Mouse (Mus musculus): Measurements from ENCODE around the gene St8sia4. TPM values are rescaled to one million over a fixed set of nuclear protein-coding genes. Genes with fewer than 3 reads are reported as not detected.

The St8sia4 gene
- 2.3 and 2.4 TPM in 2 replicates for total RNA-seq (2021)
- long read RNA-seq, full-length matches to known transcripts = 4 of 4 reads
- long read RNA-seq, partial matches to known transcripts = 0 of 4 reads
- long read RNA-seq, other reads (novel, unspliced or antisense) = 0 of 4 reads

- peak; percentile 77 for DNase-seq
These were observed at the start of gene St8sia4 for GRCm38 (mm10) chr1:95667435-95668252. TSS of gene St8sia4 (minus strand) at chr1:95667571.

GRCm38 (mm10) chr1:95709181-95709580, 41.8 kb upstream of the St8sia4 start:
- DNase-seq = no peak

GRCm38 (mm10) chr1:95699903-95700302, 32.5 kb upstream of the St8sia4 start:
- no peak for DNase-seq

- DNase-seq = no peak
These were observed 6.7 kb upstream of the St8sia4 start for GRCm38 (mm10) chr1:95674052-95674451.

- DNase-seq = no peak
These were observed 958 bp upstream of the St8sia4 start for GRCm38 (mm10) chr1:95668253-95668805.

GRCm38 (mm10) chr1:95666541-95667320, 640 bp downstream of the St8sia4 start:
- no peak for DNase-seq

- no peak for DNase-seq
These were observed 1.4 kb downstream of the St8sia4 start for GRCm38 (mm10) chr1:95665951-95666484.

- DNase-seq = peak; percentile 2
These were observed 2.2 kb downstream of the St8sia4 start for GRCm38 (mm10) chr1:95664969-95665702.

GRCm38 (mm10) chr1:95664321-95664825, 3.0 kb downstream of the St8sia4 start:
- no peak for DNase-seq

GRCm38 (mm10) chr1:95657051-95657668, 10.2 kb downstream of the St8sia4 start:
- no peak for DNase-seq

GRCm38 (mm10) chr1:95655564-95655963, 11.8 kb downstream of the St8sia4 start:
- no peak for DNase-seq

GRCm38 (mm10) chr1:95653445-95653844, 13.9 kb downstream of the St8sia4 start:
- DNase-seq = no peak

GRCm38 (mm10) chr1:95644292-95644691, 23.1 kb downstream of the St8sia4 start:
- DNase-seq = no peak

- DNase-seq = no peak
These were observed 28.4 kb downstream of the St8sia4 start for GRCm38 (mm10) chr1:95639001-95639400.

GRCm38 (mm10) chr1:95624376-95624775, 43.0 kb downstream of the St8sia4 start:
- DNase-seq = no peak

GRCm38 (mm10) chr1:95618647-95619046, 48.7 kb downstream of the St8sia4 start:
- DNase-seq = no peak

- DNase-seq = no peak
These were observed 49.2 kb downstream of the St8sia4 start for GRCm38 (mm10) chr1:95618125-95618524.

- DNase-seq = no peak
These were observed 57.4 kb downstream of the St8sia4 start for GRCm38 (mm10) chr1:95610017-95610416.

- no peak for DNase-seq
These were observed 58.3 kb downstream of the St8sia4 start for GRCm38 (mm10) chr1:95609045-95609444.

GRCm38 (mm10) chr1:95605458-95605857, 61.9 kb downstream of the St8sia4 start:
- DNase-seq = no peak

GRCm38 (mm10) chr1:95598108-95598507, 69.3 kb downstream of the St8sia4 start:
- no peak for DNase-seq

All from adrenal gland, postnatal 25 days (tissue).